Mouse (Mus musculus) B cell, adult 2 months (primary cell): ENCODE results near the gene Gli1.

Source experiments
- DNase-seq, 2 experiments: peaks; one replicate each; pipeline ENCODE4 v3.0.0; 2022

Gene Gli1

GRCm38 (mm10) chr10:127290307-127290929, 51.4 kb downstream of the Gli1 start:
- DNase-seq = peak; percentile 99 to 100

DNA sequence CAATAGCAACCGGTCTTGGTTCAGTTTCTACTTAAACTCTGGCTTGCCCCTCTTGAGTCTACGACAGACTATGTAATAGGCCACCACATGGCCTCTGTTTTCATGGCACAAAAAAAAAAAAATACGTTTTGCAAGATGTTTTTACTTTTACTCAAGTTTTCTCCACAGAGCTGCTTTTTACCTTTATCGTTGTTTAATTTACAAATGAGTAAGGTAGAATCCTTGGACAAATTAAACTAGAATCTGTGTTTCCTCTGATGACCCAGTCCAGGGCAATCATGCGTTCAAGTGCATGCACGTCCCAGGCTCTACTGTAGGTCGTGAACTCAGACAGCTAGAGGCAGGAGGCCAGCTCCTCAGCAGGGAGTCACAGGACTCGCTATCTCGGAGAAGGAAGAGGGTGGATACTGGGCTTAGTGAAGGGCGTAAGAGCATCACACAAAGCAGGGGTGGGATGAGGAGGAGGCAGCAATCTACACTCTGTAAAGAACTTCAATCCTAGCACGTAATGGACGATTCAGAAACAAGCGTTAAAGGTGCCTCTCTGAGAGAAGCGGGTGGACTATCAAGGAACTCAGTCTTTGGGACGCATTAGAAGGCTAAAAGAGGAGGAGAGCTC, 52.1 kb downstream of the Gli1 start:
- peak; percentile 79 to 80 for DNase-seq

GRCm38 (mm10) chr10:127288800-127289572, 52.8 kb downstream of the Gli1 start, which contains the start of gene Mbd6:
TSS of gene Mbd6 (minus strand) at chr10:127289018.
- peak; percentile 95 for DNase-seq

- DNase-seq = no peak
Measured at GRCm38 (mm10) chr10:127288328-127288799, 53.4 kb downstream of the Gli1 start.

DNA sequence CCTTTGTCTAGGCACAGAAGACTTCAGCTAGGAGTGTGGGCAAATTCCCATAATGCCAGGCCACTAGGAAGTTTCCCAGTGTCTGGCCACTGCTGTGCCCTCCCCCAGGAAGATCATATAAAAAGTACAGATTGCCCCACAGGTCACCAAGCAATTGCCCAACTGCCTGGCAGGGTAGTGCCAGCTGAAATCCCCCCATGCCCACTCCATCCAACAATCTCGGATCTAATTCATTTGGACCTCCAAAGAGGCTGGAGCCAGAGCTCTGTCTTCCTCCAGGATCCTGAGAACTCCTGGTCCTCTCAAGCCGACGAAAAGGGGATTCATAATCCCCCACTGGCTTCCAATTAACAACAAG, 53.9 kb downstream of the Gli1 start:
- no peak for DNase-seq

DNA sequence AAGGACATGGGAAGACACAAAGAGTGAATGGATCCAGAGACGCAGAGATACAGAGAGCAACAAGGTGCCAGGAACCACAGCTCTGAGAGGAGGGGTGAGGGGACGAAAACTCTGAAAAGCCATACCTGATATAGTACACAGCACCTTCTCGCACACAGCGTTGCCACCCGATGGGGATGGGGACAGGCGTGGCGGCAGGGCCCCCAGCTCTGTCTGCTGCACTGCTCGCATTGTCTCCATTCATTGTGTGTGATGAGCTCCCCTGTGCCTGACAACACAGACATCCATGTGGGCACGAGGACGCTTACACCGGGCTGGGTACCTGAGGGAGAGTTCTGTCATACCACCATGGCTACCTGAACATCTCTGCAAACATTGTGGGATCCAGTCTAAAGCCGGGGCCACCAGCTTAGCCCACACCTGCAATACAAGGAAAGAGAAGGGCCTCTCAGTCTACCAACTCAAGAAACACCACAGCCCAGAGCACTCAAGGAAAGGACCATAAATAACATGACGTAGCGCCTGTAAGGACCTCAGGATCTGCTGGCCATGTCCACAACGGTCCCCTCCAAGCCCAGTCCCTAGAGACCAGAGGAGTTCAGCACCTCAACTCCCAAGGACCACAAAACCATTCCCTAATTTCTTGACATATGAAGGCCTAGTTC, 54.4 kb downstream of the Gli1 start:
- DNase-seq = no peak

- no peak for DNase-seq
Measured at GRCm38 (mm10) chr10:127286730-127287129, 55.0 kb downstream of the Gli1 start.

DNA sequence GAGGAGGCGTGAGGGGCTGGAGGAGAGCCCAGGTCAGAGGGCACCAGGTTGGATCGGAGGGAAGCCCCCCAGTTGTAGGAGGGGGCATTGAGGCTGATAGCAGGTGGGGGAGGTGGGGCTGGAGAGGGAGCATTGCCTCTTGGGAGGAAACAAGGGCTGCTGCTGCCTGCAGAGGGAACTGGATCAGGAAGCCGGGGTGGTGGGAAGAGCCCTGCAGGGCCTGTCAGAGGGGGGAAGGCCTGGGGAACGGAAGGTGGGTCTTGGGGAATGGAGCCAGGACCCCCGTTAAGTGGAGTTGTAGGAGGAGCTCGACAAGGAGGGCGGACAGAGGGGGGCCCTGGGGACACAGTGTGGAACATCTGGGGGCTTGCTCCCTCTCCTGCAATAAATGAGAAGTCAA, 55.6 kb downstream of the Gli1 start:
- DNase-seq = no peak

DNA sequence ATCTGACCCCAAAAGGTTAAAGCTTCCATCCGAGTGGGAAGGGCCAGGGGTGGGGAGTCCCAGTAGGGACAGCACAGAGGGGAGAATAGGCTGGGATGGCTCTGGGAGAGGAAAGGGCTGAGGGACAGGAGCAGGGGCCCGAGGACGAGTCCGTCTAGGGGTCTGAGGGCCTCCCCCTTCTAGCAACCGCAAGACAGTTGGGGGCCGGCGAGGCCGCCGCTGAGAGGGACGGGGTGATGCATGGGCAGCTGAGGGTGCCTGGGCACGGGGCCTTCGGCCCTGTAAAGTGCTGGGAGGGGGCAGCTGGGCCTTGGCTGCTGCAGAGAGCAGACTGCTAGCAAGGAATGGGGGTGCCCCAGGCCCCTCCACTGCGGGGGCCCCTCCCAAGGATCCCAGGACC, 56.1 kb downstream of the Gli1 start:
- DNase-seq = no peak

DNA sequence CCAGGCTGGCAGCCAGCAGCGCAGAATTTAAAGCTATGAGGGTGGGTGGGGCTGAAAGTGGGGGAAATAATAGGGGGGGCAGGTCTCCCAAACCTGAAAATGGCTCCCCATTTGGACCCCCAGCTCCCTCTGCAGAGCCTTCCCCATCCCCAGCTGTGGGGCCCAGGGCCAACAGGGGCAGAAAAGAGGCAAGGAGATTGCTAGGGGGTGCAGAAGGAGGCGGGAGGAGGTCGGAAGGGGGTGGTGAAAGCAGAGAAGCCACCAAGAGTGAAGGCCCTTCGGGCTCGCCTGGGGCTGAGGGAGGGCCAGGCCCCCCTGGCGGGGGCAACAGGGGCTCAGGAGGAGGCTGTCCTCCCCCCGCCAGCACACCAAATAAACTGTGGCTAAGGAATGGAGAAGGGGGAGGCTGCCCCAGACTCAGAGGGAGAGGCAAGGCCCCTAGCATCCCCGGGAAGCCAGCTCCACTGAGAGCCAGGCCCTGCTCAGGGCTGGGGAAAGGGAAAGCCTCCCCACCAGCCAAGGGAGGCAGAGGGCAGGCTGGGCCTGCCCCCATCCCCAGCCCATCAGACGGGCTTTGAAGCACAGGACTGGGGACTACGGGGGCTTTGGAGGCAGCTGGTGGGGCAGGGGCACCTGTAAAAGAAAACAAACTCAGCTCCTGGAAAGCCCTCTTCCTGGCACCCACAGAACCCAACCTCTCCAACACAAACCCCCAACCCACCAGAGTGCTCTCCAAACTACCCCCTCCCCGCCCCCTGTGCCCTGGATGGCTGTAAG, 56.9 kb downstream of the Gli1 start:
- no peak for DNase-seq

GRCm38 (mm10) chr10:127284105-127284622, 57.6 kb downstream of the Gli1 start:
- DNase-seq = no peak

GRCm38 (mm10) chr10:127282620-127283215, 59.1 kb downstream of the Gli1 start:
- no peak for DNase-seq

DNA sequence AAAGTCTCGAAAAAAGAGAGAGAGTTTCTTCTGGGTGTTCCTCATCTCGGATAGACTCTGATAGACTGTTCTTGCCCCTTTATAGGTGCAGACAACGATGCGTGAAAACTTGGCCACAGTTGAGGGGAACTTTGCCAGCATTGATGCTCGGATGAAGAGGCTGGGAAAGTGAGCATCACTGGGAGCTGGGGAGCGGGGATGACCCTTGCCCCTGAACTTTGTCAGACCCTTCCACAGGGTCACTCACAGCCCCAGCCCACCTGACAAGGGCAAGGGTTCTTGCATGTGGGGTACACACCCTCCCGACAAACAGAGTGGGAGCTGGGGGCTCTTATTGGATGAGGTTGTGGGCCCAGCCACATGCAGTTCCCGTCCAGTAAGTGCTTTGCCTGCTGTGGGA, 60.5 kb downstream of the Gli1 start:
- DNase-seq = no peak
